Mouse (Mus musculus): Measurements from ENCODE around the gene Atg5.

The Atg5 gene

DNA sequence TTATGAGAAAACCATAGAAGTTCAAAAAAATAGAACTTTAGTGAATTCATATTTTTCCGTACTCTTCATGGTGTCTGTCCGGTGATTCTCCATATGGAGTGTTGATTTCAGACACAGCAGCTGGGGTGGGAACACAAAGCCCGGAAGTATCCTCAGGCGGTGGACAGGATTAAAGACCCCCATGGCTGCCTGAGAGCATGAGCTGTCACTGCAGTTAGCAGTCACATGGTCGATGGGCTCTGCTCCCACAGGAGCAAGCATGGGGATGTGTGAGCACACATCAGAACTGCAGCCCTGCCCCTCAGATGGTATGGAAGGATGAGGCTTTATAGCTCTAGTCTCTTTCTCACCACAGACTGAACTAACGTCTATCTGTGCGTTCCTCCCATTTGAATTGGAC, 87.1 kb downstream of the Atg5 start:
- no peak for DNase-seq

DNA sequence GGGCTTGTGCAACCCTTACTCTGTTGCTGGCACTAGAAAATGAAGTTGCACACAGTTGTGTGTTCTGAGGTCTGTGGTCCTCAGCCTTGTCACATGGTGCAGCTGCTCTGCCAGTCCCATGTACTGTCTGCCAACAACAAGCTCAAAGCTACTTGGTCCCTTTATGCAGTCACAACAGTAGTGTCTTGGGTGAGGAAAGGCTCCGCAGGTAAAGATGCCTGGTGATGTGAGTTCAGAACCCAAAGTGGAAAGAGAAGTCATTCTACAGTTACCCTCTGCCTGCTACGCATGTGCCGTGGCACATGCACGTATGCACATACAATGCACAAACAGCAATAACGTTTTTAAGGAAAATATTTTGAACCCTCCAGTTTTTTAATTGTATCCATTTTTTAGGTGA, 88.5 kb downstream of the Atg5 start:
- DNase-seq = no peak

DNA sequence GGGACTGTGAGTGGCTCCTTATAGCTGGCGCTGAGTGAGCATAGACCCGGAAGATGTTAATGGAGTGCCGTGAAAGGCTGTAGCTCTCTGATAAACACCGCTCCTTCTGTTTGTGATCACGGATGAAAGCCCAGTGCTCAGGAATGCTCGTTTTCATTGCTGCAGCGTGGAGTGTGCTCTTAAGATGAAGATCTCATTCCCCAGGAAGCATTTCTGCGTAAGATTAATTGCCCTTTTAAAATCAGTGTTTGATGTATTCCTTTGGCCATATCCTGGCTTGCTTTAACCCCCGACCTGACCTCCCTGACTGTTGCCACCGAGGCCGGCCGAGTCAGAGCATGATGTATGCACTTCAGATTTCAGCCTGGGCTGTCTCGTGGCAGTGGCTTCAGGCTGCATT, 89.2 kb downstream of the Atg5 start:
- peak; percentile 13 for DNase-seq

DNA sequence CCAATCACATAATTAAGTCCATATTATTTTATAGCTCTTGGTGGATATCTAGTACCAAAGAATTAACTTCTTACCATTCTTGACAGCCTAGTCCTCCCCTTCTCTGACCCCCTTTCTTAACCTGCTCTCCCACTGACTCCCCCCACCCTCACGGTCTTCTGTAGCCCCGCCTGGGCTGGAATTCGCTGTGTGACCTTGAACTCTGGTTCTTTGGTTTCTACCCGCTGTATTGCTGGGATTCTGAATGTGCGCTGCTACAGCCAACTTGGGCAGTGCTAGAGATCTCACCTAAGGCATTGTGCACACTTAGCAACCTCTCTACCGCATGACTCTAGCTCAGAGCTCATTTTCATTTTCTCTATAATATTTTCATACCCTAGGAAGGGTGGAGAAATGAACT, 90.7 kb downstream of the Atg5 start:
- DNase-seq = no peak

DNA sequence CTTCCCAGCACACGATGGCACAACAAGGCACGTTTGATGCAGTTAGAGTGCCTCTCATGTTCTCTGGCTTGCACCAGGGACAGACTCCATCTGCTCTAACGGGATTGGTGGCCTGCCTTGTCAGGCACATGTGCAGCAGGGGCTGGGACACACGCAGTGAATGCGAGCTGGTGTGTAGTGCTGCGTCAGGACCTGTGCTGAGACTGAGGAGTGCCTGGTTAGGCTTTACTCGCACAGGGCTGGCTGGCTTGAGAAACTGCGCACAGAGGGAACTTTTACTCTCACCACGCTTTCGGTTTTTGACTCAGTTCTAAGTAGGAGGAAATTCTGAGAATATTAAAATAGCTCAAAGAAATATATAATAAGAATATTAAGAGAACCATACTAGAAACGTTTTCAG, 92.5 kb downstream of the Atg5 start:
- DNase-seq = no peak

DNA sequence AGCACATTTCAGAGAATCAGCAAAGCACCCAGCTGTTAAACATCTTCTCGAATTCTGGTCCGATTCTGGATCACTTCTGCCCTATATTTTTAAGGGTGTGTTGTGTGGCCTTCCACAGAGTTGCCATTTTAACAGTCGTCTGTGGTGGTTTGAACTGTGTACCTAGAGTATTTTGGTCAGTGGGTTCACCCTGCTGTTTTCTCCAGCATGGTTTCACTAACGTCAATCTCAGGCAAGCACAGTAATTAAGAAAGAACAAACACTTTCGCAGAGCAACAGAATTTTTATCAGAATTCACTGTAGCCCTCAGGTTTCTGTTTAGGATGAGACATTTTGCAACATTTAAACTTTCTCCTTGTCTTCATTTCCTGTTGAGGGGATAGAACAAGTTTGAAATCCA, 94.3 kb downstream of the Atg5 start:
- DNase-seq = no peak

DNA sequence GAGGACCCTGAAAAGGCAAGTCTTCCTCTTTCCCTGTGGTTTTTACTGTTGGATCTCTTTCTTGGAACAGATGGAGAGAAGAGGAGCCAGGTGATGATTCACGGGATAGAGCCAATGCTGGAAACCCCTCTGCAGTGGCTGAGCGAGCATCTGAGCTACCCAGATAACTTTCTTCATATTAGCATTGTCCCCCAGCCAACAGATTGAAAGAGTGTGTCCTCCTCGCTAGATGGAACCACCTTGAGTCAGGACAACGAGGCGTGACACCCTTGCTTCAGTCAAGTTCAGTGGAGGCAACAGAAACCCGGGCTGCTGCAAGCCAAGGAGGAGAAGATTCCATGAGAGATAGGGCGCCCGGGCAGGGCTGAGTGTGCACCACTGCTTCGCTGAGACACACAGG, 94.7 kb downstream of the Atg5 start:
- DNase-seq = no peak

DNA sequence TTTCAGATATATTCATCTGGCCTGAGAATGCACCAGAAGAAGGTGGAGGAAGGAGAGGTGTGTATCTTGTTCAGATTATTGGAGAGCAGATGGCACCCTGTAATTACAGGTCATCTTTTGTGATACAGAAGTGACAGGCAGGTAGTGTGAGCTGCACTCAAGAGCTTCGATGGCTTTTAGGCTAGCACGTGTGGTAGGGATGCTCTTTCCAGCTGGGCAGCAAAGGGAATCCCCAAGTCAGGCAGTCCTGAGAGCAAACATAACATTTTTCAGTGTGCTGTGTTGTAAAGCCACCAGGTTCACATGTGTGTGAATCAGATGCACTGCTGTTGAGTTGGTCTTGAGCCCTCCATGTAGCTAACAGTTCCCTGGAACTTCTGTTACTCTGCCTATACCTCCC, 98.0 kb downstream of the Atg5 start:
- no peak for DNase-seq

DNA sequence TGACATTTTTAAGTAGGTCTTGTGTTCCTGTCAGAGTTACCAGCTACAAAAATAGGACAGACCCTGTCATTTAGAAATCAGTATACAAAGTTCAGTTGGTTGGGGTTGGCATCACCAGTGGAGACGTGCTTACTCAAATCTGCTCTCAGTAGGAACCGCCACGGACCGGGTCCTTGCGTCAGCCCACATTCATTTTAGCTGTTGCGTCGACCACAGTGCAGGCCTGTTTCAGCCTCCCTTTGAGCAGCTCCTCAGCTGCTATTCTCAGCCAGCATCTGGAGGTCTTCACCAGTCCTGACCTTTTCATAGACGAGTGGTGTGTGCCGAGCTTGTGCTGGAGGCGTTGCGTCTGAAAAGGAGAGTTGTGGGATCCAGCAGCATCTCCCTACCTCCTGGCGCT, 98.9 kb downstream of the Atg5 start:
- no peak for DNase-seq

DNA sequence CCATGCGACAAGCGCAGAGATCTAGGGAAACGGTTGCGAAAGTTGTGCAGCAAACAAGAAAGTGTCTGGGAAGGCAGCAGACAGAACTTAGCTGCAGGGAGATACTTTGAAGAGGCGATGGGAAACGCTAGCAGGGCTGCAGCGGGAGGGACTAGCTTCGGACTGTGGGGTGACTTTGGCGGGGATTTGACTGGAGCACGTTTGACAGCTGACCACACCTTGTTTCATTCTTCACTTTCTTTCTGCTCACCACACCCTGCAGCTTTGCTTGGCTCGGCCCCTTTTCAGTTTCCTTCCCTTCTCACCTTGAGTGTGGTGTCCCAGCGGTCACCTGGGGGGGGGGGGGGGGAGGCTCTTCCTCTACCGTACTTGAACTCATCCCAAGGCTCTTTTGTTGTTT, 100.4 kb downstream of the Atg5 start:
- DNase-seq = no peak

DNA sequence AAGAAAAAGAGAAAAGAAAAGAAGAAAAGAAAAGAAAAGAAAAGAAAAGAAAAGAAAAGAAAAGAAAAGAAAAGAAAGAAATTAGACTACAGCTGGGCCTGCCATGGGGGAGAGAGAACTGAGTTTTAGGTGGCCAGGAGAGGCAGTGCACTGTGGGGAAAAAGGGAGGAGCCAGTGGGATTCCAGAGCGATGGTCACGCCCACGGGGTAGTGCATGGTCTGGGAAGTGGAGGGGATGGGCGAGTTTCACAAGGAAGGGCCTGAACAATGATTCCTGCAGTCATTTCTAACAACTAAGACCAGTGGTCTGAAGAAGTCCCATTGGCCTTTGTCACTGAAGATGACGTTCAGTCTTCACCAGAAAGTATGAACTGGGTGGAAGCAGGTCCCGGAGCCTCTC, 102.5 kb downstream of the Atg5 start:
- no peak for DNase-seq

DNA sequence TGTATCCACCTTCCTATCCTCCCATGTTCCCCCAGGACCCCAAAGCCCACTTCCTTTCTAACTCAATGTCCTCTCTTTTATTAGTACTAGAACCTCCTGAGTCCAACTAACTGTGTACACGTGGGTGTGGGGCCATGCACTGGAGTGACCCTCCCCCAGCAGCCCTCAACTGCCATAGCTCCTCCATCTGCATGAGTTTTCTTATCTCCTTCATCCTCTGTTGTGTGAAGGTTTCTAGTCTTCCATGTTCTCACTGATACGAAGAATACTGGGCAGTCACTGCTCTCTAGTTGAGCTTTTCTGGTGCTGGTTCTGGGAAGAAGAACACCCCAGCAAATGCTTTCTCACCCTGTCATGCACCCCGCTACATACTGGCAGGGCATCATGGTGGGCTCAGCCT, 104.1 kb downstream of the Atg5 start:
- no peak for DNase-seq

DNA sequence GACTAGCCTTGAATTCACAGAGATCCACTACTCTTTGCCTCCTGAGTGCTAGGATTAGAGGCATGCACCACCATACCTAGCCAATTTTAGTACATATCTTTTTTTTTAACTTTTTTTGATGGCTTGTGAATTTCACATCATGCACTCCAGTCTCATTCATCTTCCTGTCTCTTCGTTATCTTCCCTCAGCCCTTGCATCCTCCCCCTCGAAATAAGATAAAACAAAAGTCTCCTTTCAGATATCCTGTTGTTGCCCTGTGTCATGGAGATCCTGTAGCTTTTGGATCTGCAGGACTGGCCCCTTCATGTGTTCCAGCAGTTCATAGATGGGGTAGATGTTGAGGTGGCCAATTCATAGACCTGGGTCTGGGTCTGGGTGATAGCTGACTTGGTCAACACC, 106.5 kb downstream of the Atg5 start:
- DNase-seq = no peak

DNA sequence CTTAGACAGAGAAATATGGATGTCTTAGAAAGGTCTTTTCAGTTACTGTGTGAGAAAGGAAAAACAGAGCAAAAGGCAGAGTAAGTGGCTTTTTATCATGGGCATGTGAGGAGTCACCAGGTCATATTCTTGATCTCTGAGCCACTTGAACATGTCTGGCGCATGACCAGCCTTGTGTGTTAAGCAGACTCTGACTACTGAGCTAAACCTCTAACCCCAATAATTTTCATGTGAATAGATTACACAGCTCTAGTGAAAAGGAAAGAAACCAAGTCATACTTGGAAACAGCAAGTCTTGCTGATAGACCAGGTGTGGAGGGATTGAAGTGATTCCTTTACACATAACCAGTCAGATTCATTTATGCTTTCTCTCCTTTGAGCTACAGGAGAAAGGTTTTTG, 107.3 kb downstream of the Atg5 start:
- DNase-seq = no peak

DNA sequence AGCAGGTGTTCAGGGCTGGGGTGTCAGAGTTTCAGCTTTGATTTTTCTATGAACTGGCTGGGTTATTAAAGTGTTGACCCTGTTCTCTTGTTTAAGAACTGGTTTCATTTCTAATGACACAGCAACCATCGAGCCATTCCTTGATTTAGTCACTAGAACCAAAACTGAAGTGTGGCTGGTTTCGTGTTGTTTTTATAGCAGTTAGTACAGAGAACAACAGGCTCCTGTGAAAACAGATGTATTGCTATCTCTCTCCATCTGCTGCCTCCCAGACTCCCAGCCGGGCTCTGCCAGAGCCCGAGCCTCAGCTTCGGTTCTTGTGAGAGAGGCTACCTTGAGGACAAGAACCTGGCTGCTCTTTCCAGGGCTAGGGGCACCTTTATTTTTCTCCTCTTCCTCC, 109.7 kb downstream of the Atg5 start:
- DNase-seq = no peak

DNA sequence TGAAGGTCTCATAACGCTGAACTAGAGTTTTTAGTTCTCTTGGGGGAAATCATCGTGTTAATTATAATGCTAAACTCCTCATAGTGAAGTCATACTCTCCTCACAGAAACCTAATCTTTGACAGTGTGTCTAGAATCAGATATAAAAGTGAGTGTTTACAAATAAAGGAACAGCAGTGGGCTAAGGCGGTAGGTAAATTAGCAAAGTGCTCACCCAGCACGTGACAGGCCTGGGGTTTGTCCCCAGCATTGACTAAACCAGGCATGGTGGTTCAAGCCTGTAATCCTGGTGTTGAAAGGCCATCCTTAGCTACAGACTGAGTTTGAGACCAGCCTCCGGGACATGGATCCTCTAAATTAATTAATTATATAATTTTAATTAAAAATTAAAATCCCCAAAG, 110.2 kb downstream of the Atg5 start:
- DNase-seq = no peak

DNA sequence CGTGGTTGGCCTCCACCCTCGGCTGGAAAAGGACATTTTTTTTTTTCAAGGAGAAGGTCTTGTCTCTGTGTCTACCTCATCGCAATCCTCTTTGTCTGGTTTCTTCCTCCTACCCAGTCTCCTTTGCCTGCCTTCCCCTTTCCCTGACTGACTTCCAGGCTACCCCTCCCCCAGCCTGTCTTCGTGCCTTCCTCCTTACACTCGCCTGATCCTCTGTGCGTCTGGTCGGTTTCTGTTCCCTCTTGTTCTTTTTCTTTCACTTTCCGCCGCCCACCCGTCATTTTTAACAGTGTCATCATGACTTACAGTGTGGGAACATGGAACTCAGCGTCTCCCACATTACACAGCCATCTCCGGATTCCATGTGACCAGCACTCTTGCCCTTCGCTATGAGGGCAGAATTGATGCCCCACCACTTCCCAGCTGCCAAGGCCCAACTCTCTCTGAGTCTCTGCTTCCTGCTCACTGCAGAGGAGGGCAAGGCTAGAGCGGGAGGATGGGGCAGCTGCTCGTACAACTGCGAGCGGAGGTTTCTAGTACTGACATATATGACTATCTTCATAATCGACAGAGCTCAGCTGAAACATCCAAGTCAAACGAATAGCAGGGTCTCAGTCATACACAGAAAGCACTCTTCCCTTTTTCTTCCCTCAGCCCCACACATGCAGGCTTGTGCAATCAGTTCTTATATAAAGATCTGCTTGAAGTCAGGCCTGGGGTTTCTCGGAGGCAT, 112.5 kb downstream of the Atg5 start:
- DNase-seq = peak; percentile 84

DNA sequence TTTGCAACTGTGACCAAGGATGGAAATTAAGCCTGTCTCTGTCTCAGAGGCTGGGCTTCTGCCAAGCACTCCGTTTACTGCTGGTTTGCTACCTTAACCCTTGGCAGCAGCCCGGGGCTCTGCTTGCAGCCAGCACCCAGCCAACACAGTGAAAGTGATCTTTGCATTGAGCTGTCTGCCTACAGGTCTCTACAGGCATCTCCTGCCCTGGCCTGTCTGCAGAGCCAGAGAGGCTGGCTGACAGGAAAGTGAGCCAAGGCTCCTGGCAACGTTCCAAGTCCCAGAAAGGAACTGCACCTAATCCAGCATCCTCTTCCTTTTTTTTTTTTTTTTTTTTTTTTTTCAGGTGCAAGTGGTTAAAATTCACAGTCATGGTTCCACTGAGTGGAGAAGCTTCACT, 113.2 kb downstream of the Atg5 start:
- DNase-seq = peak; percentile 67

DNA sequence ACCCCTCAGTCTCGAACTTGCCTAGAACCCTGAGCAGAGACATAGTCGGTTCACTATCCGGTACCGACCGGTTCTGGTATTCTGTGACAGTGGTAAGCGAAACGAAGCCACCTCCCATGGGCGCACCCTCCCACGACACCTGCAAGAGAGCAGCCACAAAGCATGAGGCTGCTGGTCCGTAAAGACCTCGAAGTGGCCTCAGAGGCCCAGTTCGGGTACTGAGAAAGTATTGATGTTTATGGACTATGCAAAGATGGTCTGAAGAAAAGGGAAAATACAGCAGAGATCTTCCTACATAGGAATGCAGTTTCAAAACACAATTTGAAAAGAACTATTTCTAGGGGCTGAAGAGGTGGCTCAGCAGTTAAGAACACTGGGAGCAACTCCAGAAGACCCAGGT, 113.8 kb downstream of the Atg5 start:
- DNase-seq = no peak

DNA sequence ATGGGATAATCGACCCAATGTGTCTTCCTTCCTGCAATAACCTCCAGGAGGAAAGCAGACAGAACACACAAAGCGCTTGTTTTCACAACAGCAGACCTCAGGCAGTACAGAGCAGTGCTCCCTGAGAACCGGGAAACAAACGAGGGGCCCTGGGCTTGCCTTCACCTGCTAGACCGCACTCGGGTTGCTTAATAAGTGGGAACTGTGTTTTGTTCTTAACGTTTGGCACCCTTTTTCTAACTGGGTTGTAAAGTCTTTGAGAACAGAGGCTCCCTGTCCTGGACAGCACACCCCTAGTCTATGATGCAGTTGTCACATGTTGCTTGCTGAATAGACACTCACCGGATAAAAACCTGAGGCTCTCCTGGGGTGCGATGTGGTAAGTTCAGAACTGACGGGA, 115.1 kb downstream of the Atg5 start:
- no peak for DNase-seq

DNA sequence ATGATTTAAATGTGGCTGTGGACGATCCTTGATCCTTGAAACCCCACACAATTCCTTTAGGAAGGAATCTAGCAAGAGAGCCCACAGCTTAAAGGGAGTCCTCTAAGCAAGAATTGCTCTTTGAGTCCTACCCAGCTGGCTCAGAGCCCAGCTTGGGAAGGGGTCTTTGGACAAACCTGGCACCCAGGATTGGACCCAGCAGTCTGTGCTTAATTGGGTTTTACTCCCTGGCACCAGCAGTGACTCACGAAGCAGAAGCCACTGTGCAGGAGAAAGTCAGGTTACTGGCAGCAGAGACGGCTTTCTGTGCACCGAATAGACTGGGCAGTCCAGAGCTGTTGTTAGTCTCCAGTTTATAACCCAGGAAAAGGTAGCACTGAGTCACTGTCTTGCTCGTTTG, 117.1 kb downstream of the Atg5 start:
- DNase-seq = no peak

DNA sequence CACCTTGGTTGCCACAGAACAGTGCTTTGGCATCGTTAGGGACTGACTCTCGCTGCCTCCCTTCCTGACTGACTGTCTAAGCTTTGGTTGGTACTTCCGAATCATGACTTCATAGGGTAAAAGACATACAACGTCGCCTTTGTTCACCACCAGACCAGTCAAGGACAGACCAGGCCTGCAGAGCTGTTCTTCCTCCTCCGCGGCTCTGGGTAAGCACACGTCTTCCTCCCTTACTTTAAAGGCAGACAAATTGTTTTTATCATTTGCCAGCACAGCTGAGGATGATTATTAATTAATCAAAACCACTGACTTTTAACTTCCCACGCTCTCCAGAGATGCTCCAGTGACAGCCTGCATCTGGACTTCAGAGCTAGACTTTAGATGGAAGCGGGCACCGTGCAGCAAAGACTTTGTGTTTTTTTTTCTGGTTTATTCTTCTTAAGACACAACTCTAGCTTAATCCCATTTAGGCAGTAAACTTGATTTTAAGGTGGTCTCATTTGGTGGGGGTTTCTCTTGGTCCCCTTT, 120.6 kb downstream of the Atg5 start:
- DNase-seq = no peak

DNA sequence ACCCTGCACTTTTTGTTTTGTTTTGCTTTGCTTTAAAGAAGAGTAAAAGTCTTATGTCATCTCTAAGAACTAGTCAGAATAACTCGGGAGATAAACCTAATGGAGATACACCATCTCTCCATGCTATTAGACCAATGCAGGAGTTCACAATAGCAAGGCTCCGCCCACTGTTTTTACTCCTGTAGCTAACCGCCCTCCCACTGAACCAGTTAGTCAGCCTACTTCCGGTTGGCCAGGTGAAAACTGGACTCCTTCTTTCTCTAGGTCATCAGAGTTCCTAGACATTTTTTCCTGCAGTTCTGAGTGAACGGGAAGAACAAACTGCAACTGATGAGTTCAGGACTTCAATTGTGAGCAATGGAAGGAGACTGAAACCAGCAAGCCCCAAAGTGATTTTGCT, 122.1 kb downstream of the Atg5 start:
- DNase-seq = no peak

DNA sequence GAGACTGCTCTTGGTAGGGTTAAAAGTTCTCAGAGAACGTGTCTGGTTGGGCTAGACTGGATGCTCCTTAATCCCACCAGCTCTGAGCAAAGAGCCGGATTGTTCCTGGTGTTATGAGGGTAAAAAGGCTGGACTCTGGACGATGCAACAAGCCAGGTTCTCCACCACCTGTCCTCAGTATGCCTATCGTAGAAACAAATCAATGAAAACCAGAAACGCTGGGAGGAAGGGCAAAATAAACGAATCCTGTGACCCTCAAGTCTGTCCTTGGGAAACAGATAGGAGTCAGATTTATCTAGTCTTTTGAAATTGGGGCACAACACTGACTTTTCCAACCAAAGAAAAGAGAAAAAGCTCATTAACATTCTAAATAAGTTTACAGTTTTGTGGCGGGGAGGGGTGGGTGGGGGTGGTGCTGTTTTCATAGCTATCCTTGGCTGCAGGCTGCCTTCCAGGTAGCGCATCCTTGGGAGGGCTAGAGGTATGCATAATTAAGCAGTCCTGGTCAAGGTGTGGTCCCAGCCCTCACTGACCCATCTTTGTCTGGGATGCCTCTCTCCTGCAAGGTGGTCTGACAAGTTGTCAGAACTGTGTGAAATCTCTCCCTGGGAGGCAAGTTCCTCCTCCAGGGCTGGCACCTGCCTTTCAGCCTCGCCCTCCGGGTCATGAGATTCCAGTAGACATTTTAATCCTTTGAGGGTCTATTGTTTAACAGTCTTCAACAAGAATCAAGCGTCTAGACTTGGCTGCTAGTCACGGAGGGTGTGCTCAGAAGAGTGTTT, 123.5 kb downstream of the Atg5 start:
- no peak for DNase-seq

DNA sequence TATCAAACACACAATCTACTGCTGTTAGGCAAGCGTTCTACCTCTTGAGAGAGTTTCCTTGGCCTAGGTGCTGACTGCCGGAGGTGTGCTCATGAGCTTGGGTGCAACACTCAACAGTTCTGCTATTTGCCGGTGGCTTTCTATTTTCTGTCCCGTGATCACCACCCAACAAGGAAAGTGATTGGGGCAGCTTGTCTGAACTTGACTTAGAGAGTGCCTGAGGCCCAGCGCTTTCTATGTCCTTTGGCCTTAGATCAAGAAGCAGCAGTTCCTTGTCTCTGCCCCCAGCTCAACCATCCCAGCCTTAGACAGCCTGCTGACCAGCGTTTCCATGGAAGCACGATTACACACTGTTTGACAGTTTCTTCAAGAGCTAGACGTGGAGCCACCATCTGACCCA, 124.7 kb downstream of the Atg5 start:
- DNase-seq = no peak
